Mouse (Mus musculus): ENCODE measurements around the gene Ccdc27. TPM values are rescaled to one million over a fixed set of nuclear protein-coding genes. Genes with fewer than 3 reads are reported as not detected.
A peak's percentile ranks its signal among the peaks of the same experiment; 100 is the strongest.

The Ccdc27 gene
- polyA plus RNA-seq, 1 experiment from 2014 or later, result not detected

DNA sequence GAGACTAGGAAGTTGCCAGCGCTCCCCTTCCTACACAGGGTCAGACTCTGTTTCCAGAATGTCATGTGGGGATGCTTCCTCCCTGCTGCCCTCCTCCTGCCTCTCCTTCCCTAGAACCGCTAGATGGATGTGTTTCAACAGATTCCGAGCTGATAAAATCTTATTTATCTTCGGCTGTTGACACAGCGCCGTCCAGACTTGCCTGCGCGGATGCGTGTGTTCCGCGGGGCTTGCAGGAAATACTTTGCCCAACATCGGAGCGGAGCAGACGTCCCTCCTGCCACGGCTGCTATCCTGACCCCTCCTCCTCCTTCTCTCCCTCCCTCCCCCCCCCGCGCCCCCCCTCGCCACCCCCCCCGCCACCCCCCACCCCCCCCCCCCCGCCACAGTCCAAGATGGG is 29.0 kb upstream of the Ccdc27 start:
- Histone ChIP-seq H3K27ac (ENCODE audit: low read length) (no peak overlapping the region), H3K36me3 (ENCODE audit: control insufficient read depth, insufficient read depth, low read length) (no peaks in the 10 kb centered on the region), H3K27me3 (ENCODE audit: control insufficient read depth, insufficient read depth, low read length) (peaks cover 31% of the 10 kb centered on the region), H3K4me2 (ENCODE audit: low read depth, low read length) (peak overlapping the region; percentile 28; the same call in 1 of the 2 replicates), H3K4me1 (ENCODE audit: control insufficient read depth, insufficient read depth, low read length) (no peaks in the 10 kb centered on the region), H3K4me3 (replicated peaks; ENCODE audit: low read length) (no peak overlapping the region), H3K9me3 (replicated peaks; ENCODE audit: control insufficient read depth, low read length) (no peaks in the 10 kb centered on the region), H3K9ac (ENCODE audit: low read length) (no peak overlapping the region)
- WGBS, result under 1% methylated on average over 15 of the region's 20 CpGs
- ATAC-seq (ENCODE audit: insufficient read depth, low FRiP score), result no peak

DNA sequence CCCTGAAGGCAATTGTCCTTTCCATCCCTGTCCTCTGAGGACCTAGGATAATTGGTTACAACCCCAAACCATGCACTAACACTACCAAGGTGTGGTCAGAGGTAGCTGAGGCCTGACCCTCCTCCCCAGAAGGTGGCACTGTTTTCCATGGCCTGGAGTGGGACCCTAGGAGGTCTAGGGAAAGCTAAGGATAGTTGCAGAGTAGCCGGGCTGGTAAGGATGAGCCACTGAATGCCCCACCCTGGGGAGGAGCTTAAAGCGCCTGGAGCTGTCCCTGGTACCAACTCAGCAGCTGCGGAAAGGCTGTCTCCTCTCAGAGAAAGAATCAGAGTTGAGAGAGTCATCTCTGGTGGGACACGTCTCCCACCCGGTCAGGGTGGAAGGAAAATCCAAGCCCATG is 28.4 kb upstream of the Ccdc27 start:
- Histone ChIP-seq H3K4me1 (ENCODE audit: control insufficient read depth, insufficient read depth, low read length) (no peaks in the 10 kb centered on the region), H3K27ac (ENCODE audit: low read length) (no peak overlapping the region), H3K4me3 (replicated peaks; ENCODE audit: low read length) (no peak overlapping the region), H3K27me3 (ENCODE audit: control insufficient read depth, insufficient read depth, low read length) (peaks cover 31% of the 10 kb centered on the region), H3K4me2 (ENCODE audit: low read depth, low read length) (no peak overlapping the region), H3K36me3 (ENCODE audit: control insufficient read depth, insufficient read depth, low read length) (no peaks in the 10 kb centered on the region), H3K9me3 (replicated peaks; ENCODE audit: control insufficient read depth, low read length) (no peaks in the 10 kb centered on the region), H3K9ac (ENCODE audit: low read length) (no peak overlapping the region)
- WGBS, result 4% methylated on average over 5 of the region's 5 CpGs
- ATAC-seq (ENCODE audit: insufficient read depth, low FRiP score), result 0 out of 2 replicates have a peak, but pooled peaks have one; percentile 24

GRCm38 (mm10) chr4:154064827-154065773 is 22.6 kb upstream of the Ccdc27 start:
- 58% methylated on average over 14 of the region's 14 CpGs for WGBS
- Histone ChIP-seq H3K27me3 (ENCODE audit: control insufficient read depth, insufficient read depth, low read length) (0 out of 2 replicates have a peak, but pooled peaks cover 5% of the 10 kb centered on the region), H3K36me3 (ENCODE audit: control insufficient read depth, insufficient read depth, low read length) (no peaks in the 10 kb centered on the region), H3K27ac (ENCODE audit: low read length) (no peak overlapping the region), H3K9me3 (replicated peaks; ENCODE audit: control insufficient read depth, low read length) (no peaks in the 10 kb centered on the region), H3K4me3 (replicated peaks; ENCODE audit: low read length) (no peak overlapping the region), H3K9ac (ENCODE audit: low read length) (no peak overlapping the region), H3K4me2 (ENCODE audit: low read depth, low read length) (no peak overlapping the region), H3K4me1 (ENCODE audit: control insufficient read depth, insufficient read depth, low read length) (no peaks in the 10 kb centered on the region)
- ATAC-seq (ENCODE audit: insufficient read depth, low FRiP score), result peak; percentile 48; the same call in 1 of the 2 replicates

- no peaks in the 10 kb centered on the region for H3K27me3 ChIP-seq (ENCODE audit: control insufficient read depth, insufficient read depth, low read length)
- WGBS, result 52% methylated on average over 4 of the region's 4 CpGs
- H3K4me2 ChIP-seq (ENCODE audit: low read depth, low read length), result no peak overlapping the region
- no peaks in the 10 kb centered on the region for H3K36me3 ChIP-seq (ENCODE audit: control insufficient read depth, insufficient read depth, low read length)
- H3K9ac ChIP-seq (ENCODE audit: low read length), result no peak overlapping the region
- no peak overlapping the region for H3K4me3 ChIP-seq (replicated peaks; ENCODE audit: low read length)
- no peak for ATAC-seq (ENCODE audit: insufficient read depth, low FRiP score)
- H3K4me1 ChIP-seq (ENCODE audit: control insufficient read depth, insufficient read depth, low read length), result no peaks in the 10 kb centered on the region
- no peak overlapping the region for H3K27ac ChIP-seq (ENCODE audit: low read length)
- no peaks in the 10 kb centered on the region for H3K9me3 ChIP-seq (replicated peaks; ENCODE audit: control insufficient read depth, low read length)
Observed at GRCm38 (mm10) chr4:154057696-154058095, 15.2 kb upstream of the Ccdc27 start.

GRCm38 (mm10) chr4:154056661-154057060 is 14.2 kb upstream of the Ccdc27 start:
- H3K4me3 ChIP-seq (replicated peaks; ENCODE audit: low read length), result no peak overlapping the region
- H3K27me3 ChIP-seq (ENCODE audit: control insufficient read depth, insufficient read depth, low read length), result no peaks in the 10 kb centered on the region
- no peaks in the 10 kb centered on the region for H3K4me1 ChIP-seq (ENCODE audit: control insufficient read depth, insufficient read depth, low read length)
- no peaks in the 10 kb centered on the region for H3K36me3 ChIP-seq (ENCODE audit: control insufficient read depth, insufficient read depth, low read length)
- H3K4me2 ChIP-seq (ENCODE audit: low read depth, low read length), result no peak overlapping the region
- 19% methylated on average over 2 of the region's 2 CpGs for WGBS
- H3K9me3 ChIP-seq (replicated peaks; ENCODE audit: control insufficient read depth, low read length), result no peaks in the 10 kb centered on the region
- no peak for ATAC-seq (ENCODE audit: insufficient read depth, low FRiP score)
- H3K9ac ChIP-seq (ENCODE audit: low read length), result no peak overlapping the region
- no peak overlapping the region for H3K27ac ChIP-seq (ENCODE audit: low read length)

- H3K9ac ChIP-seq (ENCODE audit: low read length), result no peak overlapping the region
- no peaks in the 10 kb centered on the region for H3K27me3 ChIP-seq (ENCODE audit: control insufficient read depth, insufficient read depth, low read length)
- no peak overlapping the region for H3K4me2 ChIP-seq (ENCODE audit: low read depth, low read length)
- H3K9me3 ChIP-seq (replicated peaks; ENCODE audit: control insufficient read depth, low read length), result no peaks in the 10 kb centered on the region
- H3K36me3 ChIP-seq (ENCODE audit: control insufficient read depth, insufficient read depth, low read length), result no peaks in the 10 kb centered on the region
- H3K27ac ChIP-seq (ENCODE audit: low read length), result no peak overlapping the region
- ATAC-seq (ENCODE audit: insufficient read depth, low FRiP score), result no peak
- no peaks in the 10 kb centered on the region for H3K4me1 ChIP-seq (ENCODE audit: control insufficient read depth, insufficient read depth, low read length)
- no peak overlapping the region for H3K4me3 ChIP-seq (replicated peaks; ENCODE audit: low read length)
- 68% methylated on average over 2 of the region's 2 CpGs for WGBS
Observed at GRCm38 (mm10) chr4:154056046-154056445, 13.6 kb upstream of the Ccdc27 start.

- Histone ChIP-seq H3K27me3 (ENCODE audit: control insufficient read depth, insufficient read depth, low read length) (no peaks in the 10 kb centered on the region), H3K4me1 (ENCODE audit: control insufficient read depth, insufficient read depth, low read length) (no peaks in the 10 kb centered on the region), H3K4me3 (replicated peaks; ENCODE audit: low read length) (no peak overlapping the region), H3K9ac (ENCODE audit: low read length) (no peak overlapping the region), H3K4me2 (ENCODE audit: low read depth, low read length) (no peak overlapping the region), H3K27ac (ENCODE audit: low read length) (no peak overlapping the region), H3K9me3 (replicated peaks; ENCODE audit: control insufficient read depth, low read length) (no peaks in the 10 kb centered on the region), H3K36me3 (ENCODE audit: control insufficient read depth, insufficient read depth, low read length) (no peaks in the 10 kb centered on the region)
- ATAC-seq (ENCODE audit: insufficient read depth, low FRiP score), result no peak
- WGBS, result 81% methylated on average over 7 of the region's 7 CpGs
Observed at GRCm38 (mm10) chr4:154055482-154055881, 13.0 kb upstream of the Ccdc27 start.

DNA sequence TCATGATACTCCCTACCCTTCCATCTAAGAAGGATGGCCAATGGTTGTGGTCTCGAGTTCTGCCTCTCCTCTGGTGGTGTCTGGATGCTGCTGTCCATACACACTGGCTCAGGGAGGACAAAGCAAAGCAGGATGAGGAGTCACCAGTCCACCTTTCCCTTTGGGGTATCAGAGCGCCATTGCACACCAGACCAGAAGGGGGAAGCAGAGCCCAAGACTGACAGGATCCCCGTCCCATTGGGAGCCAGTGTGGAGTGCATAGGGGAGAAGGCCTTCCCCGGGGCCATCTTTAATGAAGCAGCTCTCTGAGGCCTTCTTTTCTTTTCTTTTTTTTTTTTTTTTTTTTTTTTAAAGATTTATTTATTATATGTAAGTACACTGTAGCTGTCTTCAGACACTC is 10.6 kb upstream of the Ccdc27 start:
- Histone ChIP-seq H3K27me3 (ENCODE audit: control insufficient read depth, insufficient read depth, low read length) (no peaks in the 10 kb centered on the region), H3K36me3 (ENCODE audit: control insufficient read depth, insufficient read depth, low read length) (no peaks in the 10 kb centered on the region), H3K9me3 (replicated peaks; ENCODE audit: control insufficient read depth, low read length) (no peaks in the 10 kb centered on the region), H3K4me1 (ENCODE audit: control insufficient read depth, insufficient read depth, low read length) (no peaks in the 10 kb centered on the region), H3K4me3 (replicated peaks; ENCODE audit: low read length) (no peak overlapping the region), H3K9ac (ENCODE audit: low read length) (no peak overlapping the region), H3K27ac (ENCODE audit: low read length) (no peak overlapping the region), H3K4me2 (ENCODE audit: low read depth, low read length) (no peak overlapping the region)
- 59% methylated on average over 4 of the region's 4 CpGs for WGBS
- ATAC-seq (ENCODE audit: insufficient read depth, low FRiP score), result no peak

GRCm38 (mm10) chr4:154051401-154051800 is 8.9 kb upstream of the Ccdc27 start:
- Histone ChIP-seq H3K4me3 (replicated peaks; ENCODE audit: low read length) (no peak overlapping the region), H3K36me3 (ENCODE audit: control insufficient read depth, insufficient read depth, low read length) (no peaks in the 10 kb centered on the region), H3K4me2 (ENCODE audit: low read depth, low read length) (no peak overlapping the region), H3K9ac (ENCODE audit: low read length) (no peak overlapping the region), H3K27me3 (ENCODE audit: control insufficient read depth, insufficient read depth, low read length) (no peaks in the 10 kb centered on the region), H3K27ac (ENCODE audit: low read length) (no peak overlapping the region), H3K9me3 (replicated peaks; ENCODE audit: control insufficient read depth, low read length) (no peaks in the 10 kb centered on the region), H3K4me1 (ENCODE audit: control insufficient read depth, insufficient read depth, low read length) (no peaks in the 10 kb centered on the region)
- ATAC-seq (ENCODE audit: insufficient read depth, low FRiP score), result no peak
- 86% methylated on average over 3 of the region's 3 CpGs for WGBS

All from stomach, embryonic 16.5 days (tissue).